Mouse (Mus musculus) ES-E14 (cell line): ENCODE measurements around the gene Sgcg. TPM values are rescaled to one million over a fixed set of nuclear protein-coding genes. Genes with fewer than 3 reads are reported as not detected.

ENCODE experiments used
- DNase-seq: peaks from one replicate; pipeline ENCODE4 v3.0.0-alpha.2; 2013; ENCODE audit warnings: low read depth, low spot score
- H3K27ac ChIP-seq: 2 replicates; pipeline ENCODE4 v1.5.1; 2012; ENCODE audit warnings: low read depth, mild to moderate bottlenecking, low read length, moderate library complexity, mixed read lengths; ENCODE audit not compliant: poor library complexity, insufficient read depth, severe bottlenecking
- H3K36me3 ChIP-seq: 2 replicates; pipeline ENCODE4 v1.6.1; 2012; ENCODE audit warnings: mild to moderate bottlenecking, low read length, moderate library complexity, mixed read lengths; ENCODE audit not compliant: control insufficient read depth, poor library complexity, insufficient read depth, severe bottlenecking
- H3K4me1 ChIP-seq, 2 experiments: fragments of 150-350 bp in 1 of 2; sonication (generic) in 1 of 2; 2 replicates each; pipeline ENCODE4 v1.6.1; 2012; ENCODE audit warnings: low read length in 2 of 2, mild to moderate bottlenecking in 1 of 2, mixed read lengths in 1 of 2; ENCODE audit not compliant: control insufficient read depth in 2 of 2, insufficient read depth in 2 of 2, poor library complexity in 1 of 2
- H3K4me3 ChIP-seq, 2 experiments: fragments of 150-350 bp in 1 of 2; sonication (generic) in 1 of 2; 2 replicates each; pipeline ENCODE4 v1.5.1; 2012; ENCODE audit warnings: low read length in 2 of 2, low read depth in 1 of 2, mild to moderate bottlenecking in 1 of 2, mixed read lengths in 1 of 2; ENCODE audit not compliant: insufficient read depth in 1 of 2, poor library complexity in 1 of 2, severe bottlenecking in 1 of 2
- H3K9ac ChIP-seq: 2 replicates; pipeline ENCODE4 v1.6.1; 2012; ENCODE audit warnings: low read depth, mild to moderate bottlenecking, low read length, mixed read lengths; ENCODE audit not compliant: poor library complexity, insufficient read depth, severe bottlenecking
- H3K9me3 ChIP-seq: fragments of 150-350 bp; sonication (generic); 2 replicates; pipeline ENCODE4 v1.6.1; 2012; ENCODE audit warnings: low read depth, mild to moderate bottlenecking, low read length; ENCODE audit not compliant: control insufficient read depth, insufficient read depth
- CHD2 ChIP-seq: IDR thresholded peaks from 2 replicates; pipeline ENCODE4 v1.6.1; 2014; ENCODE audit warnings: mild to moderate bottlenecking, low read depth, low read length, inconsistent platforms
- HCFC1 ChIP-seq: IDR thresholded peaks from 2 replicates; pipeline ENCODE4 v1.6.1; 2012; ENCODE audit warnings: low read length, inconsistent platforms, borderline replicate concordance; ENCODE audit not compliant: insufficient read depth
- MAFK ChIP-seq: IDR thresholded peaks from 2 replicates; pipeline ENCODE4 v1.6.1; 2014; ENCODE audit warnings: mild to moderate bottlenecking, low read depth, low read length, inconsistent platforms; ENCODE audit not compliant: insufficient read depth
- ZC3H11A ChIP-seq: IDR thresholded peaks from 2 replicates; pipeline ENCODE4 v1.6.1; 2012; ENCODE audit warnings: low read depth, mild to moderate bottlenecking, inconsistent platforms, low read length, borderline replicate concordance
- ZNF384 ChIP-seq: IDR thresholded peaks from 2 replicates; pipeline ENCODE4 v1.6.1; 2012; ENCODE audit warnings: low read depth, low read length, inconsistent platforms
- in situ Hi-C, 2 experiments: fragments of 600-800 bp; cut with MboI; formaldehyde crosslinking; loops; one replicate each; pipeline ENCODE4 v1.15.1; 2025; ENCODE audit warnings: low sequenced_read_pairs in 2 of 2, inconsistent platforms in 1 of 2; ENCODE audit not compliant: unreplicated experiment in 2 of 2
- total RNA-seq: library from RNA; depleted of rRNA; stranded (reverse); fragments of 300-350 nt; gene quantifications from 2 replicates; pipeline ENCODE4 v1.2.3, GENCODE M21; 2012; rRNA removed

Gene Sgcg
- total RNA-seq: 0.13 TPM in 1 of 2 replicates, not detected in the other

GRCm38 (mm10) chr14:61258352-61258751 is at the start of gene Sgcg:
Sgcg (minus strand) TSS chr14:61258490.
- TF ChIP-seq ZNF384: no peak
- TF ChIP-seq MAFK: no peak
- no peak for TF ChIP-seq HCFC1
- TF ChIP-seq CHD2: no peak
- no peak for TF ChIP-seq ZC3H11A
- in situ Hi-C loops: no loop called here
- Histone ChIP-seq H3K4me3 (no peak within 1 kb of the TSS), H3K27ac (no peak within 1 kb of the TSS), H3K9ac (no peak within 1 kb of the TSS), H3K36me3 (no peaks in the 10 kb centered on the region), H3K4me1 (no peaks in the 10 kb centered on the region), H3K9me3 (no peaks in the 10 kb centered on the region)
- DNase-seq: no peak

- Histone ChIP-seq H3K9ac (no peak overlapping the region), H3K36me3 (no peaks in the 10 kb centered on the region), H3K9me3 (no peaks in the 10 kb centered on the region), H3K4me1 (no peaks in the 10 kb centered on the region), H3K4me3 (no peak overlapping the region), H3K27ac (no peak overlapping the region)
- in situ Hi-C loops: no loop called here
- no peak for DNase-seq
- TF ChIP-seq MAFK: no peak
- TF ChIP-seq ZNF384: no peak
- TF ChIP-seq CHD2: no peak
- no peak for TF ChIP-seq ZC3H11A
- TF ChIP-seq HCFC1: no peak
These were observed 45.8 kb upstream of the Sgcg start for GRCm38 (mm10) chr14:61303969-61304609.

GRCm38 (mm10) chr14:61302428-61302827 is 44.1 kb upstream of the Sgcg start:
- no peak overlapping the region for H3K9ac ChIP-seq
- H3K4me1 ChIP-seq: no peaks in the 10 kb centered on the region
- no peak for DNase-seq
- TF ChIP-seq ZNF384 (no peak), MAFK (no peak), ZC3H11A (no peak), HCFC1 (no peak), CHD2 (no peak)
- no peak overlapping the region for H3K27ac ChIP-seq
- no peaks in the 10 kb centered on the region for H3K36me3 ChIP-seq
- H3K9me3 ChIP-seq: no peaks in the 10 kb centered on the region
- in situ Hi-C loops: no loop called here
- no peak overlapping the region for H3K4me3 ChIP-seq

GRCm38 (mm10) chr14:61301323-61301722 is 43.0 kb upstream of the Sgcg start:
- Histone ChIP-seq H3K4me3 (no peak overlapping the region), H3K9me3 (no peaks in the 10 kb centered on the region), H3K9ac (no peak overlapping the region), H3K4me1 (no peaks in the 10 kb centered on the region), H3K36me3 (no peaks in the 10 kb centered on the region), H3K27ac (no peak overlapping the region)
- in situ Hi-C loops: no loop called here
- TF ChIP-seq CHD2 (no peak), HCFC1 (no peak), MAFK (no peak), ZNF384 (no peak), ZC3H11A (no peak)
- no peak for DNase-seq

DNA sequence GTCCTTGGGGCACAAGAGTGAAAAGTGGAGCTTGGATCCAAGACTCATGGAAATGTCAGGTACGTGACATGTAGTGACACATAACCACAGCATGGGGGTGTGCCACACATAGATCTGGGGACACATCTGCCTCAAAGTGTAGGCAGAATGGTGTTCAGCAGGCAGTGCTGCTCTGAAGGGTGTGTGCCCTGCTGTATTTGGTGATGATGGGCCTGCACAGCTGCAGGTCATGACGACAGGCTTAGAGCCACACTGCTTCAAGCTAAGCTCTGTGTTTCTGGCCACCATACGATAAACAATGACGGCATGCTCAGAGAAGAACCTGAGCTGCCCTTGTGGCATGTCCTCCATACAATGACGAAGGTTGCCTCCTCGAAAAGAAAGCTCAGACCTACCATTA is 41.5 kb upstream of the Sgcg start:
- in situ Hi-C loops: loop anchor here in 1 of 2 experiments (10.0 kb wide), 1 partner anchor 505 kb away; no protein-coding TSS in a partner anchor
- Histone ChIP-seq H3K9ac (no peak overlapping the region), H3K9me3 (no peaks in the 10 kb centered on the region), H3K27ac (no peak overlapping the region), H3K4me1 (no peaks in the 10 kb centered on the region), H3K36me3 (no peaks in the 10 kb centered on the region), H3K4me3 (no peak overlapping the region)
- no peak for DNase-seq
- no peak for TF ChIP-seq CHD2
- no peak for TF ChIP-seq ZNF384
- TF ChIP-seq MAFK: no peak
- TF ChIP-seq ZC3H11A: no peak
- TF ChIP-seq HCFC1: no peak
